8 mouse cellular contexts compared by ENCODE assay signal in the genomic region with DNA sequence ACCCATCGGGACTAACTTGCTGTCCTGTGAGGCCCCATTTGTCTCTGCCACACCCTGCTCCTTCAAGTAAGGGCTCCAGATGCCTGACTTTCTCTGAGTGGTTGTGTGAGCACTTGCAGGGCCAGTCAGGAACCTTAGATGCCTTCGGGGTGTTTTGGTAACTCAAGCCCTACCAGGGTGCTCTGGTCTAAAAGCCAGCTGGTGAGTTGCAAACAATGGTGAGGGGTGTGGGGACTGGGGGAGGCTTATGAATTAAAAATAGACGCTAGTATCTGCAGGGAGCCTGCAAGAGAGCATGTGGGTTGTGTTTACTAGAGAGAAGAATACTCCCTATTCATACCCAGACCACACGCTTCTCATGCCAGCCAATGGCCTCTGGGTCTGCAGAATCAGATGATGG. TPM values are rescaled to one million over a fixed set of nuclear protein-coding genes. Genes with fewer than 3 reads are reported as not detected.
A peak's percentile ranks its signal among the peaks of the same experiment; 100 is the strongest.
DNase-seq lines count a peak whose midpoint lies in the region; ATAC-seq and TF ChIP-seq lines count a peak whose summit lies in the region.

No protein-coding gene starts in this region.

- TF ChIP-seq POLR2A in heart, adult 2 months (IDR thresholded peaks at IDR 0.05; ENCODE audit: insufficient read depth, low read depth, low read length) = no peak

- H3K27ac ChIP-seq in heart, adult 2 months = peak overlapping the region; percentile 74
- H3K27ac ChIP-seq in intestine, embryonic 15.5 days = no peak overlapping the region
- H3K27ac ChIP-seq in neural tube, embryonic 13.5 days (replicated peaks) = peak overlapping the region; percentile 79

- intact Hi-C loops in heart, adult 2 months (cut with DNase I) = no loop called here
- intact Hi-C loops in heart, postnatal 14 days (cut with DNase I) = no loop called here

- H3K36me3 ChIP-seq in heart, adult 2 months (ENCODE audit: control insufficient read depth, insufficient read depth, low read length) = peaks cover 16% of the 10 kb centered on the region
- no peaks in the 10 kb centered on the region for H3K36me3 ChIP-seq in intestine, embryonic 15.5 days
- peaks cover 30% of the 10 kb centered on the region for H3K36me3 ChIP-seq in neural tube, embryonic 13.5 days

- TF ChIP-seq CTCF in heart, adult 2 months (IDR thresholded peaks at IDR 0.05) = no peak

- ATAC-seq in intestine, embryonic 15.5 days = 0 out of 2 replicates have a peak, but pooled peaks have one; percentile 31
- ATAC-seq in neural tube, embryonic 13.5 days (ENCODE audit: low read depth) = peak; percentile 36; the same call in 1 of the 2 replicates

- TF ChIP-seq EP300 in heart, adult 2 months (IDR thresholded peaks at IDR 0.05; ENCODE audit: insufficient read depth, low read depth, low read length) = peak; percentile 52; the same call in 1 of the 2 replicates

- H3K4me2 ChIP-seq in intestine, embryonic 15.5 days (replicated peaks) = no peak overlapping the region
- no peak overlapping the region for H3K4me2 ChIP-seq in neural tube, embryonic 13.5 days

- H3K27me3 ChIP-seq in heart, adult 2 months (ENCODE audit: control insufficient read depth, insufficient read depth, low read length) = no peaks in the 10 kb centered on the region
- no peaks in the 10 kb centered on the region for H3K27me3 ChIP-seq in intestine, embryonic 15.5 days (replicated peaks)
- H3K27me3 ChIP-seq in neural tube, embryonic 13.5 days = no peaks in the 10 kb centered on the region

- WGBS in heart, adult 2 months = 21% methylated on average over 4 of the region's 4 CpGs
- WGBS in intestine, embryonic 15.5 days = 46% methylated on average over 4 of the region's 4 CpGs
- WGBS in neural tube, embryonic 13.5 days = 34% methylated on average over 4 of the region's 4 CpGs

- peaks cover 47% of the 10 kb centered on the region for H3K4me1 ChIP-seq in heart, adult 2 months (ENCODE audit: control insufficient read depth, insufficient read depth, low read length)
- H3K4me1 ChIP-seq in intestine, embryonic 15.5 days (replicated peaks) = peaks cover 32% of the 10 kb centered on the region
- peaks cover 78% of the 10 kb centered on the region for H3K4me1 ChIP-seq in neural tube, embryonic 13.5 days (replicated peaks)

- H3K9ac ChIP-seq in heart, adult 2 months (ENCODE audit: low read depth, low read length) = no peak overlapping the region
- no peak overlapping the region for H3K9ac ChIP-seq in intestine, embryonic 15.5 days
- H3K9ac ChIP-seq in neural tube, embryonic 13.5 days = no peak overlapping the region

- H3K79me2 ChIP-seq in heart, adult 2 months (replicated peaks; ENCODE audit: control insufficient read depth, insufficient read depth, low read length) = no peaks in the 10 kb centered on the region

- H3K4me3 ChIP-seq in heart, adult 2 months = no peak overlapping the region
- no peak overlapping the region for H3K4me3 ChIP-seq in intestine, embryonic 15.5 days (replicated peaks)
- H3K4me3 ChIP-seq in neural tube, embryonic 13.5 days = no peak overlapping the region

- no peaks in the 10 kb centered on the region for H3K9me3 ChIP-seq in intestine, embryonic 15.5 days
- no peaks in the 10 kb centered on the region for H3K9me3 ChIP-seq in neural tube, embryonic 13.5 days

- DNase-seq in heart, adult 2 months = no peak
- no peak for DNase-seq in heart, postnatal 14 days
- peak; percentile 34 for DNase-seq in retina, postnatal 1 day
- DNase-seq in retina, embryonic 14.5 days (ENCODE audit: low spot score) = no peak
- no peak for DNase-seq in urinary bladder, postnatal 10 days (ENCODE audit: low spot score)
- DNase-seq in urinary bladder, postnatal 14 days (ENCODE audit: low spot score) = no peak

RNA-seq across cellular contexts. Expression of gene Tmcc2, which starts 15.8 kb away (rescaled TPM):
- total RNA-seq in heart, adult 2 months (2021) = 10 to 100 TPM; 21.9 to 25.4 TPM
- polyA plus RNA-seq in heart, adult 2 months (2012; rRNA removed) = 17.5 and 19.4 TPM in 2 replicates
- 10 to 100 TPM; 14.8 to 15.4 TPM for total RNA-seq in heart, postnatal 14 days (2021)
- polyA plus RNA-seq in intestine, embryonic 15.5 days (2015; fragmentation: Nextera tagmentation; extraction: Ambion mirVana) = 11.4 and 15.5 TPM in 2 replicates
- polyA plus RNA-seq in neural tube, embryonic 13.5 days (2015; fragmentation: Nextera tagmentation; extraction: Ambion mirVana) = 32.2 and 33.9 TPM in 2 replicates

RNA-seq across cellular contexts. Expression of gene Dstyk, which starts 42.1 kb away (rescaled TPM):
- total RNA-seq in heart, adult 2 months (2021) = 10 to 100 TPM; 14.6 to 16.0 TPM
- polyA plus RNA-seq in heart, adult 2 months (2012; rRNA removed) = 8.9 and 24.1 TPM in 2 replicates
- 10 to 100 TPM; 17.7 to 19.0 TPM for total RNA-seq in heart, postnatal 14 days (2021)
- 8.9 and 9.0 TPM in 2 replicates for polyA plus RNA-seq in intestine, embryonic 15.5 days (2015; fragmentation: Nextera tagmentation; extraction: Ambion mirVana)
- 9.2 and 9.8 TPM in 2 replicates for polyA plus RNA-seq in neural tube, embryonic 13.5 days (2015; fragmentation: Nextera tagmentation; extraction: Ambion mirVana)

RNA-seq across cellular contexts. Expression of gene Nuak2, which starts 59.3 kb away (rescaled TPM):
- total RNA-seq in heart, adult 2 months (2021) = 1 to 10 TPM; 4.1 to 4.3 TPM
- 2.8 and 4.0 TPM in 2 replicates for polyA plus RNA-seq in heart, adult 2 months (2012; rRNA removed)
- total RNA-seq in heart, postnatal 14 days (2021) = 1 to 10 TPM; 3.6 to 5.4 TPM
- polyA plus RNA-seq in intestine, embryonic 15.5 days (2015; fragmentation: Nextera tagmentation; extraction: Ambion mirVana) = 4.7 and 5.5 TPM in 2 replicates
- 9.0 and 10.5 TPM in 2 replicates for polyA plus RNA-seq in neural tube, embryonic 13.5 days (2015; fragmentation: Nextera tagmentation; extraction: Ambion mirVana)
